Mouse (Mus musculus): Measurements from ENCODE around the gene Mbnl1.

- TF ChIP-seq CTCF (IDR thresholded peaks at IDR 0.05; ENCODE audit: low read depth, low read length) (no peak), POLR2A (IDR thresholded peaks at IDR 0.05; ENCODE audit: borderline replicate concordance, low read depth, low read length) (no peak)
Measured at GRCm38 (mm10) chr3:60568171-60568684, 95.6 kb downstream of the Mbnl1 start.

Data from bone marrow macrophage, adult 2 months (primary cell).